Mouse (Mus musculus) lung, postnatal 10 days (tissue): ENCODE data around the gene Foxp1.

Experiments used
- DNase-seq: peaks from one replicate; pipeline ENCODE4 v3.0.0; 2021

Gene Foxp1

DNA sequence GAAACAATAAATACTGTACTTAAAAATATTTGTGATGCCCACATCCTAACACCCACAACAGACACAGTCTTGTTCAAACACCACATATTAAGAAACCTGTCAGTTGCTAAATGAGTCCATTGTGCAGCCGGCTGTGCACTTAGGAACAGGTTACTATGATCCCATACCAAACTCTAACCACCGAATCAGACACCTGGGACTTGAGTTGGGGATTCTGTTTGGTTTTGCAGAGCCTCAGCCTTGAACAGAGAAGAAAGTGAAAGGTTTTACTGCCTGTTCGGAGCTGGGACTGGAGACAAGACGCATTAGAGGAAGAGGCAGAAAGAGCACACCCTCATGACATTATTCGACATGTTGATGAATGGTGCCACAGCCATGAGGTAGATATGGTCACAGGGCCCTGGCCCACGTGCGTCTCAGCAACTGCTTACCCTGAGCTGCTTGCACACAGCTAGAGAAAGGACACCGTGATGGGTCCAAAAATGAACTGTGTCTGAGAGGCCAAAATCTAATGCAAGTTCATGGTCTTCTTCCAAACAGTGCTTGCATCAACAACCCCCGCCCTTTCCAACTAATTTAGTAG lies 491.1 kb downstream of the Foxp1 start:
- DNase-seq = no peak

DNA sequence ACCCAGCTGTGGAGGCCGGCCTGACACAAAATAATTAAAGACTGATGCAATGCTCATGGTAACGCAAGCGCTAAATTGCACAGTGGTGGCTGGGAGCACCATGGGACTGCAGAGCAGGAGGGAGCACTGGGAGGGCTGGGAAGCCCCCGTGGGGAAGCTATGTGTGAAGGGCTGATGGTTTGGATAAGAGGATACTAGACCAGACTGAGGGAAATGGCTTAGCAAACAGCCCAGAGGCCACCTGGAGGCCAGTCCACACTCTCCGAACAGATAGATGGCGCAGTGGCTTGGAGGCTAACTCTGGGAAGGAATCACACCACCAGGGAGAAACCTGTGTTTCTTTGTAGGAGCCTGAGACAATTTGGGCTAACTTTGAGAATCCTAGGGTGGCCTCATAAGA lies 492.3 kb downstream of the Foxp1 start:
- DNase-seq = no peak

DNA sequence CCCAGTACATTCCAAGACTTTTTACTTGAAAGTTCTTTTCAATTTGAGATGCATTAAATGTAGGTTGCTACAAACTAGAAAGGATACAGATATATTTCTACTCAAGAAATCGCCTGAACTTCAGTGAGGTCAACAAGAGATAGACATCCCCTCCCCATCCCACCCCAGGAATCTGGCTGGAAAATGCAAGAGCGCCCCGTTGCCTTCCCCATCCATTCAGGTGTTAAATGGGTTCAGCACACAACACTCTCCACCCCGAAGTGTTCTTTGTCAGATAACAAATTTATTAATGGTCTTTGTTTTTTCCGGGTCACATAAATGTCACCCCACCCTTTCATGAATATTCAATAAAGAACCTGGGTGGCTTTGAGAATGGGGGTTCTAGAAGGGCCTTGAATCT lies 493.1 kb downstream of the Foxp1 start:
- no peak for DNase-seq

DNA sequence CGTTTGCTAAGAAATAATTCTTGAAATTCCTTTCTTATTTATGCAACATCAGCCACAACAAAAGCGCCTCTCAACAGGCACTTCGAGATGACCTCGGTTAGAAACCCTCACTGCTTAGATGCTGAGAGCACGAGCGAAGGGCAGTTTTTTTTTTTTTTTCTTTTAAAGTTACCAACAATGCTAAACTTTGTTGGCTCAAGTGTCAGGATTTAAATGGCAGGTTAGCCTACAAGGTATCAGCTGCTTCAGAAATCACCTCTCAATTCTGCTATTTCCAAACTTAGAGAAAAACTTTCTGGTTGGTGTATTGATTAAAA lies 493.6 kb downstream of the Foxp1 start:
- no peak for DNase-seq

DNA sequence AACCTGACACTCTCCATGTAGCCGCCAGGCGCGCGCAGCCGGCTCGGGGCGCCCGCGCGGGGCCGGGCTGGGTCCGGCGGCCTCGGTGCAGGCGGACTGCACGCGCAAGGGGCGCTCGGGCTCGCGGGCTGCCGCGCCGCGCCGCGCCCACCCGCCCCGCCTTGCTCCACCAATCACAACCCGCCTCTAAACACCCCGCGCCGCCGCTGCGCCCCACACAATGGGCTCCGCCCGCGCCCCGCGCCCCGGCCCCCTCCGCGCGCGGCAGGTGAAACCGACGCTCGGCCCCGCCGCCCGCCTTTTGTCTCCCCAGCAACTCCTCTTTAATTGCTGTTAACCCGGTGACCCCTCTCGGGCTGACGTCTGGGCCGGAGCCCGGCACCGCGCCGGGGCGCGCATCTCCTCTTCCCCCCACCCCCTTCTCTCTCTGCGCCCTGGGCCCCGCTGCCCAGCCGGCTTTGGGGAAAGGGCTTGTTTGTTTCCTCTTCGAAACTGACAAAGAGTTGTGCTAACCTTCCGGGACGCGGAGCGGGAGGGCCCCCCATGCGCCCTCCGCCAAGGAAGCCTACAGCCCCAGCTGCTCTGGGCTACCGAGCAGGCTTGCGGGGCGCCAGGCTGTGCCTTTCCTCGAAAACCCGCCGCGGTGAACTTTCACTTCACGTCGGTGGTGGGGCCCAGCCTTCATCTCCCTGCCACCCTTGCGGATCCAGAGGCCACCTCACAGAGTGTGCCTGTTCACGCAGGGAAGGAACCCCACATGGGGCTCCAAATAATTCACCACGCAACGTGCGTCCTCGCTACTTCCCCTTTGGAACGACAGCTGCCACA lies 494.1 kb downstream of the Foxp1 start:
- DNase-seq = peak; percentile 77

DNA sequence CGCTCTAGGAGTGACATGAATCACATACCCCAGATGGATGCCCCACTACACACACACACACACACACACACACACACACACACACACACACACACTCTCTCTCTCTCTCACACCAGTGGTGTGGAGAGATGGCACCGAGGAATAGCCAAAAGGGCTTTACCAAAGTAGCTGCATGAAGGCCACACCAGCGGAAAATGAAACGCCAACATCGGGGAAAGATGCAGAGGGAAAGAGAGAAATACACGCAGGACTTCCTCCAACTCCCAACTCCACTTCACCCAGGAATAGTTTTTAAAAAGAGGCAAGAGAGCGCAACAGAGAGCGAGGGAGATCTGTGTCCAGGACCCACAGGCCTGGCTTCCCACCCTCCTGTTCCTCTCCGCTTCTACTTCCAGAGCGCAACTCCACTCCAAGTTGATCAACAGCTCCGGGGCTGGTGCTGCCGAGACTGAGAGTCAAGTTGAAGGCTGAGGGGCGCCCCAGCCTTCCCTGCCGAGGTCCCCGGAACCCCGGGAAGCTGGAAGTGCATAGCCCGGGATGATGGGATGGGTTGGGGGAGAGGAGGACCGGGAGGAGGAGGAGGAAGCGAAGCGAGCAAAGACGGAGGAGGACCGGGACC lies 494.9 kb downstream of the Foxp1 start:
- no peak for DNase-seq

DNA sequence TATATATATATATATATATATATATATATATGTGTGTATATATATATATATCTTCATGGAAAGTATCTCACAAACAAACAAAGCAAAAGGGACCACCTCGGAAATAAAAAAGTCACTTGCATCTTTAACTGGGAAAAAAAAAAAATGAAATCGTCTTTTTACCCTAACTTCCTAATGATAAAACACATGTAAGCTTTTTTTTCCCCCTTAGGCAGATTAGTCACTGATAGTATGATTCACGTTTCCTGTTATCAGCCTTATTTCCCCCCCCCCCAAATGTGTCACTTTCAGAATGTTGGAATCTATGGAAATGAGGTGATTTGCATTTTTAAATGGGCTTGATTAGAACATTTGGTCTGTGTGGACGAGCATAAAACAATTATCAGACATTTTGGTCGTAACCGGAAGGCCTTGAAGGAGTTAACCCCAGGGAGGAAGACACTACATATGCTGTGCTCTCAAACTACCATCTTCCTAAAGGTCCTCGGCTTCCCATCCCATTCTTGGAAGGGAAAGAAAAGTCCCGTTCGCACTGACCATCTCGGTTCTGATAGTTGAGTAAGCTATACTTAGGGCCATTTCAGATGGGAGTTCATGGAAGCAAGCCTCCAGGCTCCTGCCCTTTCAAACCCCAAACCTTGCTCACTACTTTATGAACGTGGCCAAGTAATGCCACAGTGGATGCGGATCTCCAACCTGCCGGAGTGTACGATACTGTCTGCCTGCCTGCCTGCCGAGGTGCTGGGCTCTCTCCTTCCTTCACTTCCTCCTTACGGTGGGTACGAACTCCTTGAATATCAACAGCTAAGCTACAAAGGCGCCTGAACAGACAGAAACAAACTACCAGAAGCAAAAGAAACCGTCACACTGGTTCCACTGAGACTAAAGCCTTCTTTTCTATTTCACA lies 495.6 kb downstream of the Foxp1 start:
- no peak for DNase-seq

DNA sequence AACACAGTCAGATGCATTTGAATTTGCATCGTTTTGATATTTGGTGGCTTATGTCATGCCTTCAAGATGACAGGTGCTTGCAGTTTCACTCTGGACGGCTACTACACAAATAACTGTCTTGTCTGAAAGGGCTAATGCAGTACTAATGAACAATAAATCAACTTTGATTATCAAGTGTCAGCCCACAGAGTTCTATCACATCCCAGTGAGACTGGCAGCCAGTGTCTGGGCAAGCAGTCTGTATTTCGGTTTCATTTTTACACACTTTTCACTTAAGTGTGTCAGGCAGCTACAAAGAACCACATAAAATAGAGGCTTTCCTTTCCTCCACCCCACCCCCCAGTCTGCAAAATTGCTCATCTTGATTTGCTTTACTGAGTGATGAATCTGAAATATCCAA lies 496.5 kb downstream of the Foxp1 start:
- no peak for DNase-seq

DNA sequence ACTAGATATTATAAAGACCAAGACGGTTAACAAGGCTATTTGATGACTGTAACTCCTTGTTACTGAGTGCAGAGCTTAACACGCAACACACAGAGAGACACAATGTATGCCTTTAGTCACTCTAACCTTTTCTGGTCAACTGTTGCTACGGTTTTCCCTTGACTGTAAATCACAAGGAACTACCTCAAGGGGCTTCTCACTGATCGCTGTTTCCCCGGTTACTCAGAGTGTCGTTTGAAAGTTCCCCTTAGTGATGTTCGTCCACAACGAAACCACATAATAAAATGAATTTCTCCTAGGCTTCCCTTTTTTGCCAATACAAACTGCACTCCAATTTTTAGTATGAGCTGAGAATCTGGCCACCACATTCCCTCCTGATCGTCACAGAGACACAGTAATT lies 497.9 kb downstream of the Foxp1 start:
- no peak for DNase-seq

DNA sequence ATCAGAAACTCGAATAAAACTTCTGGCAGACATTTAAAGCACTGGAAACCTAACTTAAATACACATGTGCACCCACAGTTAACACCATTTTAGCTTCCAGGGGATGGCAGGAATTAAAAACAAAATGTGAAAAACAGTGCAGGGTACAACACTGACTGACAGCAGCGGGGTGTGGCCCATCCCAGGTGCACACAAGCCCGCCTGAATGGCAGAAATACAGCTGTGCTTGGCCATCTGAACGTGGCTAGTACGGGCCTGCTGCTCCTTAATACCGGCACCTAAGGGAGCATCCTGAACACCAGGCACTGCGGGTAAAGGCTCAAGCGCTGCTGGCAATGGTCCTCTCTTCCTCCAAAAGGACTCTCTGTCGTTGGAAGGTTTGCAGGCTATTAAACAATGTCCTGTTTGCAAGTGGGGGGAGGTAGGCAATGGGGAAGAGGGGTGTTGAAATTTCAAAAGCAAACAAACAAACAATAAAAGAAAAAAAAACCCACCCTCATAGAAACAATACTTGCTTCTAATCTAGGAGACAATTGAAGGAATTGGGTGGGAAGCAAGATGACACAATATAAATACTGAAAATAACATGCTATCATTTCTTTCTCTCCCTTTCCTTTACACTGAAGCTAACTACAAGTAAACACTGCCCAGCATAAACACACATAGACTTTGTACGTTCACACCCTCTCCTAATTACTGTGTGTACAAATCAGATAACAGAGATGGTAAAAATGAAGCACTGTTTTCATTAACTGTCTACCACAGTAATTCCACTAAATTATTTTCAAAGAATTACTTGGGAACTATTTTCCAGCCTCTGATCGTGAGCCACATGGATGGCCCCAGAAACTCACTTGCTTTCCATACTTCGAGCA lies 501.7 kb downstream of the Foxp1 start:
- DNase-seq = peak; percentile 56

DNA sequence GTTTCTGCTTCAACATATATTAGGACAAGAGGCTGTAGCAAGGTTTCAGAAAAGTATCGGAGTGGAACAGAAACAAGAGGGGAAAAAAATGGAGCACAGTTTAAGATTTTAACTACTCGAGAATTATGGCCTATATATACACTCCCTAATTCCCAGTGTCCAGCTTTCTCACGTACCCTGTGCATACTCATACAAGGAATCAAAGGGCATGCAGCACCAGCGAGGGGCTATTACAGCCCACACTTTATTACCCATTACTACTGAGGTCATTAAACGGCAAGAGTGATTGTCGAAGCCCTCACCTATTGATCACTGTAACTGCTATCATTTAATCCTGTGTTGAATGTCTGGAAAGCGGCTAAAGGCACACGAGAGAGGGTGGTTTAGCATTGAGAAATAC lies 502.8 kb downstream of the Foxp1 start:
- DNase-seq = no peak

DNA sequence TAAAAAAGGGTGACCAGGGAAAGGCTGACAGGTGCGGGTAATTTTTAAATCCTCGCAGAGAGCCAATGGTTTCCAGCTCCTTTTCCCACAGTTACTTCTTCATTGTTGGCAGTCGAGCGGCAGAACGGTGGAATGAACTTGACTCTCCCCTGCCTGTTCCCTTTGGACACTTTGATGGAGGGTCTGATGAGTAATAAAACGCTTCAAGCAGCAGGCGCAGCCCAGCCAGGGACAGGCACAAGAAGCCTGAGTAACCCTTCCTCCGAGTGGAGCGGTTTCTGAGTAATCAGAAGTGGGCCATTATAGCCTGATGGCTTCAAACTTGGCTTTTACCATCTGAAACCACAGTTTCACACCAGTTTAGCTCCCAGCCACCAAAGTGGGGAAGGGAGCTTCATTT lies 503.3 kb downstream of the Foxp1 start:
- DNase-seq = no peak

DNA sequence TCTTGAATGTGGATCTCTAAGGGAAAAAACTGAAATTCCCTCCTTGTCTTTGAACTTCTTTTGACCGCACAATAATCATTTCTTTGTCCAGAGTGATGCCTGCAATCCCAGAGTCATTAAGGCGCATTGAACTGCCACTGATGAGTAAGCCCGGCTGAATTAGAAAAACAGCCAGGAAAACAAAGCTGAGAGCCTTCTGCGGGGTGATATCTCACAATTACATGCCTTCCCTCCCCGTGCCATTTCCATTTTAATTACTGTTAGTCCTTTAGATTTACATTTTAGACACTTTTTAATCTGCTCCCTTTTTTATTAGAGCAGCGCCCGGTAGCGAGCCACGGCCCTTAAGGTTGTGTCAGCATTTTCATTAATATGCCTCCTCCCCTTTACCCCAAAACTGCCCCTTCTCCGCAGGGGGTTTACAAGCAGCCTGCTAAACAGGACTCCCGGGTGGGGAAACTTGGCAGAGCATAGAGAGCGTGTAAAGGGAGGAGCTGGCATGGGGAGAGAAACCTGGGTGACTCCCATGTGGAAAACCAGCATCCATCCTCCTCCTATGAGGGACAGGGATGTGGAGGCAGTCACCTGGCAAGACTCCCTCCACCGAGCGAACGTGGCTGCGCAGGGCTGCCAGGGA lies 508.5 kb downstream of the Foxp1 start:
- DNase-seq = no peak

DNA sequence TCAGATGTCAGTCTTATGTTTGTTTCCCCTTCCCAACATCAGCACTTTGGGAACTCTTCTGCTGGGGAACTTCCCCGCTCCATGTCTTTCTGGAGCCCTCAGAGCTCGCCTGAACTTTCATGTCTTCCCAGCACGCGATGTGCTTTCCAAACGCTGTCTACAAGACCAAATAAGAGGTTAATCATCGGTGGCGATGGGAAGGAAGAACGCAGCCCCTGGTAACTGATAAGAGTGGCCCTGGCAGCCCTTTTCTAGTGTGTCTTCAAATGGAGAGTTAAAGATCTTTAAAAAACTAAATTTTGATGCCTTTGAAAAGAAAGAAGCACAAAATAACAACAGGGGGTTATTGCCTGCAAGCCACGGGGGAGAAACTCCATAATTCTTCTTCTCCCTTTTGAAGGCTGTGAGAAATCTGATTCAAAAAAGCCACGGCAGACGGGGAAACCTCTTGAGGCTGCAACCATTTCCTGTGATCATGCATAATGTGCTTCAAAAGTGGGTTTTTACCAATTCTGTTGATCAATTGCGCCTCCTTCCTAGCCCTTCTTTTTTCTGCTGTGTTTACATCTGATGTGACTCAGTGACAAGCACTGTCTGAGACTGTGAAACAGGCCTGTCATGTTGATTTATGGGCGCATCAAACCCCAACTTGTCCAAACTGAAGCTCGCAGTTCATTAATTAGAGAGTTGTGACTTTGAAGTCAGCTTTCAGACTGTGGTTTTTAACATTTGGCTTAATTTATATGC lies 509.2 kb downstream of the Foxp1 start:
- no peak for DNase-seq

DNA sequence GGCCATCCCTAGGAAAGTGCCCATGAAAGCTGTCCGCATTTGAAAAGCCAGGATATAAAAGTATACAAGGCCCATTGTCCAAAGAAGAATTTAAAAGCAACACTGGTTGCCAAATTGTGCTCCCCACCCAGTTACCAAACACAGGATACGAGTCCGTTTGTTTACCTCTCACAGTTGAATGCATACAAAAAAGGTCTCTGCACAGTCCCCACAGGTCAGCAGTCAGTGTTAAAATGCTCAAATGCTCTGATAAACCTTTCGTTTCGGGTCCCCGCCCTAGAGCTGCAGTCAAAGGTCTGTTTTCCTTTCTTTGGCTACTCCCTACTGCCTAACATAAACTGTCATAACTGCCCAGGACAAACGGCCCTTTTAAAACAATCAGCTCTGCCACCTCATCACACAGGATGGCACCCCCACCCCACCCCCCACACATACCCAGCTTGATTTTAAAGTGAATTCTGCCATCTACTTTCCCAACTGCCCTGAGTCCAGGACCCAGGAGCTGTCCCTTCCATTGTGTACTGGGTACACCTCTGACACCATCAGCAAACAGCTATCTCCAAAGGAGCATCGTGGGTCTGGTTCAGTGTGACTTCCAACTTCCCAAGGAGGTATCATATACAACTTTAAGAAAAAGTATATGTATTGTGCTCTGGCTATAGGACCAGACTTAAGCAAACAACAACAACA lies 510.5 kb downstream of the Foxp1 start:
- peak; percentile 79 for DNase-seq

DNA sequence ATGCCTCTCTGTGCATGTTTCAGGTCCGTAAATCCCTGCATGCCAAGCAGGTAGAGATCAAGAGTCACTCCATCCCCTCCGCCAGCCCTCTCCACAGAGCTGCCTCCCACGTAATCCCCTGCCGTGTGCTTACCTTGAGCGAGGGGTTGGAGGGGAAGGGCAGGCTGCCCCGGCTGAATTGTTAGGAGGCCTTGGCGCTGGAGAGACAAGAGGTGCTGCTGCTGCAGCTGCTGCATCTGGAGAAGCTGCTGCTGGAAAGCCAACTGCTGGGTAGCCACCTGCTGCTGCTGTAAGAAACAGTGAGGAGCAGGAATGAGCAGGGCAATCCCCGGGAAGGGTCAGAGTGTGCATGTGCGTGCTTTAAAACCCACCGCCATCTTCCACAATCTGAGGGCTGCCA lies 512.8 kb downstream of the Foxp1 start:
- no peak for DNase-seq

DNA sequence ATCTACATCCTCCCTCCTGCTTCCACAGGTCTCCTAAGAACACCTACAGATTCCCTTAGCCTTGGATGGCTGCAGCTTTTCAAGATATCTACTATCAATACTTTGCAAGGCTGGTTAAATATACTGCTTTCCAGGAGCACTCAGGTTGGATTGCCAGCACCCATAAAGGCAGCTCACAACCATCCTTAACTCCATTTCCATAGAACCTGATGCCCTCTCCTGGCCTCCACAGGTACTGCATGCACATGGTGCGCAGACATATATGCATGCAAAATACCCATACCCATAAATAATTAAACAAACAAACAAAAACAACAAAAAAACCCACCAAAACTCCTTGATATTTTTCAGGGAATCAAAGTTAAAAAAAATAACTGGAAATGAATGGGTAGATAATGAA lies 514.0 kb downstream of the Foxp1 start:
- no peak for DNase-seq

DNA sequence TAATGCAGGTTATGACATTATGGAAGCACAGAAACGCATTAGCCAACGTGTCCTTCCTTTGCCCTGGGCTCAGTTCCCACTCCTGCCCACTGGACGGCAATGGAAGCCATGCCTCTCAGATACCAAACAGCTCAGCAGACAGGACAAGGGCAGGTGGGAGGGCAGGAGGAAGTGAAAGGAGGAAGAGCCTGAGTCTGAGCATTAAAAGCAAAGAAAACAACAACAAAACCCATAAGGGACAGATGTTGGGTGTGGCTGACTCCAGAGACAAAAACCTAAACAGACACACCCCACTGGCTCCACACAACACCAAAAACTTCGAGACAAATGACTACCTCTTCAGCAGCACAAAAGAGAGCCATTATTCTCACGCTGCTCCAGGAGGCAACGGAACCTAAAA lies 515.0 kb downstream of the Foxp1 start:
- DNase-seq = peak; percentile 47

DNA sequence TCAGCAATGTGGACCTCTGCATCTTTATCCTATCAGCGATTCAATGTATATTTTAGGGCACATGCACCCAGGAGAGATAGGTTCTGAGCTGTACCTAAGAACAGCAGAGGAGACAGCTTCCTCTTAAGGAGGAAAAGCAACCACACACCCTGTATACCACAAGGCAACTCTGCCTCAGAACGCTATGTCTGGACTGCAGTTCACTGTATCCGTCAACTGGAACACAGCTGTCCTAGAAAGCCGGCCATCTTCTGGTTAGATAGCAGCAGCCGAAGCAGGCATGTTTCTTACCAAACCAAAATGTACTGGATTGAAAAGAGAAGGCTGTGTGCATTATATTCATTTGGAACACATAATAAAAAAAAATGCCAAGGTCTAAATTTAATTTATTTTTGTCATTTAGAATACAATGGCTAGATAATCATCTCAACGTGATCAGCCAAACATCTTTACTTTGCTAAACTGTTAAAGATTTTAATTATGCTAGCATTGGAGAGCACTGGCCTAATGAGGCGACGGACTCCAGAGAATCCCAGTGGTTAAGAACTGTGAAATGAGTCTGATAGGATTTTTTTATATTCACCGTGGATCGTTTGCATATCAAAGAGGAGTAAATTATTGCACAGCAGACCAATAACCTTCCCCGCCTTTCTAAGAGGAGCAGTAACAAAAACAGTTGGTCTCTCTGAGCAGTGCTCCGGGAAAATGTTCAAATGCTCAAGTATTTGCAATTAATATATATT lies 518.1 kb downstream of the Foxp1 start:
- DNase-seq = no peak
